Mouse (Mus musculus): ENCODE measurements around the gene 3830403N18Rik. TPM values are rescaled to one million over a fixed set of nuclear protein-coding genes. Genes with fewer than 3 reads are reported as not detected.
"Not testable (repeated sequence)": the region's sequence is repeated elsewhere in the genome, so short reads cannot be mapped to it uniquely, and the experiment has no call there.

Gene 3830403N18Rik
- 4.0 and 4.8 TPM in 2 replicates for polyA plus RNA-seq (2015; fragmentation: Nextera tagmentation; extraction: Ambion mirVana)

DNA sequence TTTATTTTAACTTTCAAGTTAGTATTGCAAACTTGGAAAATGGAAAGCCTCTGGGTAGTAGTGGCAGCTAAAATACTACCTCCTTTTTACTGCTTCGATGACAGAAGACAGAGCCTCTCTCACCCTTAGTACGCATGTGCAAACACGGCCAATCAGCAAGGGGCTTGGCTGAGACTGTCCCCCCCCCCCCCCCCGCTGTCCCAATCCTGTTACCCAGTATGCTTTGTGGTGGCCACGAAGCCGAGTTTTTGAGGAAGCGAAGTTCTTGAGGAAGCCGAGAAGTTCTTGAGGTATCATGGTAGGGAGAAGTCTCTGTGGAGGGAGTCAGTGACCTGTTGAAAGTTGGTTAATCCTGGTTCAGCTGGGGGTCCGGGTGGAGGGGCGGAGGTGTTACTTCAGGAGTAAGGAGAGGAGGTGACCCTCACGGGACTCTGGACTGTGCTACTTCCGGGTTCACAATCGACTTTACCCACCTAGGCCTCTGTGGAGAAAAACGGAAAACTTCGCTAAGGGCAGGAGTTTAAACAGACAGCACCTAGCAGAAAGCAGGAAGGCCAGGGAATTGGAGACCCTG, at the start of gene 3830403N18Rik:
Gene 3830403N18Rik, plus strand, starts transcription at position 237 of the 574 bp plus-strand sequence.
- H3K27ac ChIP-seq (ENCODE audit: low read length); H3K4me3 ChIP-seq (ENCODE audit: low read length); H3K27me3 ChIP-seq (replicated peaks; ENCODE audit: control insufficient read depth, insufficient read depth, low read length); H3K9me3 ChIP-seq (ENCODE audit: control insufficient read depth, low read length); H3K9ac ChIP-seq (ENCODE audit: low read depth, low read length); H3K36me3 ChIP-seq (ENCODE audit: control insufficient read depth, insufficient read depth, low read length); H3K4me2 ChIP-seq (ENCODE audit: low read depth, low read length); ATAC-seq; H3K4me1 ChIP-seq (ENCODE audit: control insufficient read depth, insufficient read depth, low read length): not testable (repeated sequence)
- 77% methylated on average over 7 of the region's 15 CpGs for WGBS

GRCm38 (mm10) chrX:56151396-56151795, 15.0 kb downstream of the 3830403N18Rik start:
- Histone ChIP-seq H3K4me3 (ENCODE audit: low read length) (no peak overlapping the region), H3K27ac (ENCODE audit: low read length) (no peak overlapping the region), H3K27me3 (replicated peaks; ENCODE audit: control insufficient read depth, insufficient read depth, low read length) (no peaks in the 10 kb centered on the region), H3K36me3 (ENCODE audit: control insufficient read depth, insufficient read depth, low read length) (no peaks in the 10 kb centered on the region), H3K4me2 (ENCODE audit: low read depth, low read length) (no peak overlapping the region), H3K4me1 (ENCODE audit: control insufficient read depth, insufficient read depth, low read length) (no peaks in the 10 kb centered on the region), H3K9me3 (ENCODE audit: control insufficient read depth, low read length) (no peaks in the 10 kb centered on the region), H3K9ac (ENCODE audit: low read depth, low read length) (no peak overlapping the region)
- 97% methylated on average over 2 of the region's 2 CpGs for WGBS
- ATAC-seq, result no peak

DNA sequence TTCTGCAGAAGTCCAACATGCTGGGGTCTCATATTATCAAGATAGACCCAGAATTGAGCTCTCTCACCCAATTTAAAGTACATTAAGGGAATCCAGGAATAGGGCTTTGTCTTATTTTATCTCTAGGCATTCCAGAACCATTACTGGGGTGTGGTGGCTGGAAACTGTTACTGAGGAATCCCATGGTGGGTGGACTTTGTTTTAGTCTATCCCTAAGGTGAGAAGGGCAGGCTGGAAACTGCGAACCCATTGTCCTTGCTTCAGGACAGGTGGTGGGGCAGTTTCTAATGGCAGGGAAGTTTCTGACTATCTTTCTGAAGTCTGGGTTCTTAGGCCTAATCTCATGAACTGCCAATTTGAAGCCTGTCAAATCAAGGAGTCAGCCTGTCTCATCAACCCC, 50.1 kb downstream of the 3830403N18Rik start:
- H3K9ac ChIP-seq (ENCODE audit: low read depth, low read length); H3K4me2 ChIP-seq (ENCODE audit: low read depth, low read length); H3K4me3 ChIP-seq (ENCODE audit: low read length); H3K27ac ChIP-seq (ENCODE audit: low read length); H3K36me3 ChIP-seq (ENCODE audit: control insufficient read depth, insufficient read depth, low read length); H3K9me3 ChIP-seq (ENCODE audit: control insufficient read depth, low read length); H3K27me3 ChIP-seq (replicated peaks; ENCODE audit: control insufficient read depth, insufficient read depth, low read length); H3K4me1 ChIP-seq (ENCODE audit: control insufficient read depth, insufficient read depth, low read length): not testable (repeated sequence)
- peak; percentile 60; the same call in 1 of the 2 replicates for ATAC-seq
- no CpG with 5 or more reads among the region's 1 CpGs for WGBS

Other genes starting within 250 kb of the 3830403N18Rik start
- not detected in 2 replicates for gene Gm773, start 76.3 kb downstream of the 3830403N18Rik start, polyA plus RNA-seq (2015; fragmentation: Nextera tagmentation; extraction: Ambion mirVana)
- gene Zfp449, start 209.8 kb downstream of the 3830403N18Rik start, polyA plus RNA-seq (2015; fragmentation: Nextera tagmentation; extraction: Ambion mirVana), result 5.3 and 5.4 TPM in 2 replicates
- 4.4 and 4.9 TPM in 2 replicates for gene Smim10l2a, start 238.0 kb downstream of the 3830403N18Rik start, polyA plus RNA-seq (2015; fragmentation: Nextera tagmentation; extraction: Ambion mirVana)